Mouse (Mus musculus) lung, adult 2 months (tissue): ENCODE measurements at regions not wholly inside any gene's neighbourhood (a gene's known extent, or its start where the extent isn't known, plus 50 kb on each side); places are given as distances from the start of the nearest gene placed in this dataset.

Source experiments
- DNase-seq: peaks from one replicate; pipeline ENCODE4 v3.0.0; 2022
- H3K4me1 ChIP-seq: fragments of 200-500 bp; 2 replicates; pipeline ENCODE4 v1.6.1; 2011; ENCODE audit warnings: low read length; ENCODE audit not compliant: control insufficient read depth, insufficient read depth
- H3K4me3 ChIP-seq: fragments of 200-500 bp; replicated peaks from 2 replicates; pipeline ENCODE3; 2011; ENCODE audit warnings: low read depth, mild to moderate bottlenecking, control low read depth, low read length; ENCODE audit errors: extremely low read depth
- CTCF ChIP-seq: fragments of 200-500 bp; IDR thresholded peaks from 2 replicates; pipeline ENCODE4 v1.5.1; 2011; ENCODE audit warnings: mild to moderate bottlenecking, low read length, control low read depth; ENCODE audit not compliant: insufficient read depth
- POLR2A ChIP-seq: fragments of 200-500 bp; IDR thresholded peaks from 2 replicates; pipeline ENCODE4 v1.6.1; 2011; ENCODE audit warnings: low read depth, mild to moderate bottlenecking, control low read depth, low read length, borderline replicate concordance; ENCODE audit errors: extremely low read depth
- WGBS: fragments of 180-500 bp; shearing (Covaris S2); methylation state at CpG from one replicate; pipeline ENCODE4 v1.1.7; 2018; 5-methylcytosine and 5-hydroxymethylcytosine counted together

DNA sequence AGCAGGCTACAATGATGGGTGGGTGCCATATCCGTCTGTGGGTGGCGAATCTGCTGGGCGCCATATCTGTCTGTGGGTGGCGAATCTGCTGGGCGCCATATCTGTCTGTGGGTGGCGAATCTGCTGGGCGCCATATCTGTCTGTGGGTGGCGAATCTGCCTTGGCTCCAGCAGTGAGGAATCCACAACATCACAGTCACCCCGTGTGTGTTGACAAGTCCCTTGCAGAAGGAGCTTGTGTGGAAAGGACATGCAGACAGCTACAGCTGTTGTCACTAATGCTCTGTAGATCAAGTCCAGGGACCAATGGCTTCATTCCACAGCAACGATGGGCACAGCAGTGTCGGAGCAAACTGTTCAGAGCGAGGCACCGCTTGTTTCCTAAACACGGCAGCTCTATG lies 148.6 kb downstream of the Vrk1 start:
- DNase-seq: no peak
- TF ChIP-seq POLR2A (no peak), CTCF (no peak)
- H3K4me1 ChIP-seq: no peaks in the 10 kb centered on the region
- WGBS: 87% methylated on average over 14 of the region's 14 CpGs
- no peak overlapping the region for H3K4me3 ChIP-seq

DNA sequence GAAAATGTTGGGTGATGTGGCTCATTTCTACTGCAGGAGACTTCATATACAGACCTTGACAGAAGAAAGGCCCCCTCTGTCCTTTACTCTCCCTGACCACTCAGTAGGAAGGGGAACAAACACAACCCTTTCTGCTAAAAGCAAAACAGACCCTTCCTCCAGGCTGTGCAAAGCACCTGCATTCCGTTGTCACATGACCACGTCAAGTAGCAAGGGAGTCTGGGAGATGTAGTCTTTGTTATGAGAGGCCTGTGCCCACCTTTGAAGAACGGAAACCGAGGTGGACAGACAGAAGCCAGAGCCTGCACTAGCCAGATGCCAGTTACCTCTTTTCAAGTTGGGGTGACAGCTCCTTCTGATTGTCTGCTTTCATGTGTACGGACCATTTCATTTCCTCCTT lies 161.3 kb downstream of the Vrk1 start:
- TF ChIP-seq CTCF: no peak
- no peak overlapping the region for H3K4me3 ChIP-seq
- no peak for DNase-seq
- peaks cover 4% of the 10 kb centered on the region for H3K4me1 ChIP-seq
- WGBS: 55% methylated on average over 5 of the region's 5 CpGs

DNA sequence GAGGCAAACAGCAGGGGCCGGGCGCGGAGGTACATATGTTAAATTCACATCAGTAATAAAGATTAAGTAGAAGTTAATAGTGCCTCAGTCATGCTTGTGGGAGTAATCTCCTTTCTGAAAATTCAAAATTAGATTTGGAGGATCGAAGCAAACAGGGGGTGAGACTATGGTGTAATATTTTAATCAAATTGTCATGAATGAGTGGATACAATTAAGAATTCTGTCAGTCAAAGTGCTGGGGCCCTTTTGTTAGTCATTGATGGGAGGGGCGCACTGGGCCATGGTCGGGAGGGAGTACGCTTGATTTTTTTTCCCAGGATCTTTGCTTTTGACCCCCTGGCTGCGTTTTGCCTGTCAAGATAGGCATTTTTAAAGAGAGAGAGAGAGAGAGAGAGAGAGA lies 163.2 kb downstream of the Vrk1 start:
- Histone ChIP-seq H3K4me1 (peaks cover 4% of the 10 kb centered on the region), H3K4me3 (no peak overlapping the region)
- WGBS: 43% methylated on average over 8 of the region's 8 CpGs
- no peak for TF ChIP-seq CTCF
- TF ChIP-seq POLR2A: no peak
- no peak for DNase-seq

DNA sequence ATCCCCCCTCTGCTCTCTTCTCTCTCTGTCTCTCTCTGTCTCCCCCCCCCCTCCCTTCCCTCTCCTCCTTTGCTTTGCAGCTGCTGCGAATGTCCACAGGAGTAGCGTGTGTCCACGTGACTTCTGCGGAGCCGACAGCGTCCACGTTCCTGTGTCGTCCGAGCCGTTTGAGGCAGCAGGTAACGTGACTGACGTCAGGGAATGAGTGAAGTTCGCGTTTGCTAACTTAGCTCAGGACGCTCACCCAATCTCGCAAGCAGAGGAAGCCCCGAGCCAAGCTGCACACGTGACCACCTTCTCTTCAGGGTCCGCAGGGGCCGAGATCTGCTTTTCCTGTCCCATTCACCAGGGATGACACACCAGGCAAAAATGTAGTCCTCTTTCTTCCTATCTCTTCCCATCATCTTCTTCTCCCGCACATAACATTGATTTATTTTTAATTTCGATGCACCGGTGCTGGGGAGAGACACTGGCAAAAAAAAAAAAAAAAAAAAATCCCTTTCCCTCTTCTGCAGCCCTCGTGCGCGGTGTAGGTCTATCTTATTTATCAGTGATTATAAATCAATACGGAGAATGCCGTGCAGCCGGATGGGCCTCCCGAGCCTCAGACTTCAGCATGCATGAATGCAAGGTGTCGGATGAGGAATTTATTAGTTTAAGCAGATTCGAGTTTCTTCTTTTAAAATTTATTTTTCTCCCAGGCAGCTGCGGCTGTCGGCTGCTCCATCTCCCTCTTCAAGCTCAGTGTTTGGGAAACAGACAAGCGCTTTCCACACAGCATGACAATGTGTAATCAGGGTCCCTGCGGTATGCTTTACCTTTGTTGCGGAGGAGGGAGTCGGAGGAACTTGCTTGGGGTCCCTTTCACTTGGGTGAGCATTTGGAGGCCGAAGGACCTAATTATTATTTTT lies 164.3 kb downstream of the Vrk1 start:
- Histone ChIP-seq H3K4me3 (peak overlapping the region; percentile 36), H3K4me1 (peaks cover 4% of the 10 kb centered on the region)
- no peak for DNase-seq
- TF ChIP-seq CTCF (no peak), POLR2A (no peak)
- WGBS: 2% methylated on average over 39 of the region's 39 CpGs

DNA sequence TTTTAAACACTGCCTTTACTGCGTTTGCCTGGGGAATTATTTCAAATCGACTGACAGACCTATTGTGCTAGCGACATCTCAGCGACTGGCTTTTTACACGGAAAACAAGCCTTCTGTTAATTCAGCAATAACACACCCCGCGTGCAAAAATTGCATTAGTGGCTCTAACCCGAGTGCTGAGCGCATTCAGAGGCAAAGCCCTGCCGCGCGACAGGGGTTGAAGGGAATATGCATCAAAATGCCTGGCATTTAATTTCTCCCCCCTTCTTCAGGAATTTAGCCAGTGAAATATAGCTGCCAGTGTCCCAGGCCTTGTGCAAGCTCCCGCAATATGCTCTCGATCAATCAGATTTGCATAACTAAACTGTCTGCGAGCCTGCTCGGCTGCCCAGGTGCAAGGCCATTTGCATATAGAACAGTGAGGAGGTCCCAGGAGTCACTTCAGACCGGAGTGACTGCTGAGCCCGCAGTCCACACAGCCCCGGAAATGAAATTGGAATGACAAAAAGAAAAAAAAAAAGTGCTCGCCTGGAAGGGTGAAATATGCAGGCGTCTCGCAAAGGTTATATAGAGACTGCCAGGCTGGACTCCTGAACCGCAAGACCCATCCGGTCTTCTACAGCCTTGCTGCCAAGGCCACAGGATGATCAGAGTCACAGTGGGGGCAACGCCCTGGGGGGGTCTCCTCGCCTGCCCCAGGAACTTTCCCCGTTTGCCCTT lies 165.1 kb downstream of the Vrk1 start:
- peaks cover 4% of the 10 kb centered on the region for H3K4me1 ChIP-seq
- DNase-seq: no peak
- WGBS: 4% methylated on average over 27 of the region's 27 CpGs

DNA sequence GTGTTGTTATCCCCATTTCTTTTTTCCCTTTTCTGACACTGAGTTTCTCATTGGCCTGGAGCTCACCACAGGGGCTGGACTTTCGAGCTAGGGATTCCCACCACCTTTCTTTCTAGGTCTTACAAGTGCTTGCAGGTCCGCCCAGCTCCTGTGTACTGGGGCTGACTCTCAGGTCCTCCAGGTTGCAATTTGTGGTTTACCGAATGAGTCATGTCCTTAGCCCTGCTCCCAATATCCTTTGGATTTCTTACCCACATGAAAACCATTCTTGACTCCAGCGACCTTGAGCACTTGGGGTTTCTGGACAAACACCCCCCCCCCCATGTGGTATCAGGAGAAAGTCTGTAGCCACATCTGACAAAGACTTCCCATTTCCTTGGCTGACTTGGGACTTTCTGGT lies 167.3 kb downstream of the Vrk1 start:
- TF ChIP-seq CTCF (no peak), POLR2A (no peak)

More for the DNA sequence above, 165.1 kb downstream of the Vrk1 start:
- TF ChIP-seq POLR2A (no peak), CTCF (no peak)
- H3K4me3 ChIP-seq: no peak overlapping the region

DNA sequence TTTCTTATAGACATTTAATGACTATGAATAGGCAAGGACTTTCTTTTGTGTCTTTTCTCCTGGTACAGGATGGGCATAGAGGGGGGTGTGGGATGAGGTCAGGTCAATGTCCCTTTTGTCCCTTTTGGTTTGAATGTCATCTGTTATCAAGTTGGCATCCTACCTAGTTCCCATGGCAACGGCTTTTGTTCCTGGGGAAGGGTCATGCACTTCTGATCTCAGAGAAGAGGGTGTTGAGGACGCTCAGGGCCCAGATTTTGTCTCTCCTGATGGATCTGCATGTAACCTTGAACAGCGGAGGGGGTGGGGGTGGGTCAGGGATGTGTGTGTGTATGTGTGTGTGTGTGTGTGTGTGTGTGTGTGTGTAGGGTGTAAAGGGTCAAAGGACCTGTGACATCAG lies 167.8 kb downstream of the Vrk1 start:
- WGBS: 68% methylated on average over 3 of the region's 3 CpGs
- Histone ChIP-seq H3K4me1 (peaks cover 4% of the 10 kb centered on the region), H3K4me3 (no peak overlapping the region)
- no peak for TF ChIP-seq CTCF
- TF ChIP-seq POLR2A: no peak
- DNase-seq: no peak

More for the DNA sequence above, 167.3 kb downstream of the Vrk1 start:
- 39% methylated on average over 4 of the region's 4 CpGs for WGBS
- H3K4me1 ChIP-seq: peaks cover 4% of the 10 kb centered on the region
- DNase-seq: no peak
- H3K4me3 ChIP-seq: no peak overlapping the region

DNA sequence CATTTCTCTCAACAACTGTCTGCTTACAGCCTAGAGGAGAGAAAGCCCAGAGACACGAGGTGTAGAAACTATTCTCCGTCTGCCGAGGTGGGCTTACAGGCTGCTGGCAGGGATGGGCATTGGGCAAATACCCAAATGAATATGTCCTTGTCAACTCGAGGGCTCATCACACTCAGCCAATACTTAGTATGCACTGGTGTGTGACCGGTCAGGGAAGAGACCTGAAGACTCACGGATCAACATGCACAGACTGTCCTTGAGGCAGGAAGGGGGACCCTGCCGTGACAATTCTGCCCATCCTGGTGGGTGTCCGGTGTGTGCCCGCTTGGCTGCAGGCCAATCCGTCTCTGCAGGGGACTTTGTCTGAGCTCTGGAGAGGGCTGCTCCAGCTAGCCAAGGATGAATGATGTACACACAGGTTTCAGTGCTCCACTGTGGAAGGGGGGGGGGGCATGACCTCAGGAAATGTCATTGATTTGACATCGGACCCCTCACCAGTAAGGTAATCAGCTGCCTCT lies 168.7 kb downstream of the Vrk1 start:
- Histone ChIP-seq H3K4me3 (no peak overlapping the region), H3K4me1 (peaks cover 4% of the 10 kb centered on the region)
- no peak for DNase-seq
- WGBS: 81% methylated on average over 11 of the region's 11 CpGs
- TF ChIP-seq CTCF: no peak
- TF ChIP-seq POLR2A: no peak

DNA sequence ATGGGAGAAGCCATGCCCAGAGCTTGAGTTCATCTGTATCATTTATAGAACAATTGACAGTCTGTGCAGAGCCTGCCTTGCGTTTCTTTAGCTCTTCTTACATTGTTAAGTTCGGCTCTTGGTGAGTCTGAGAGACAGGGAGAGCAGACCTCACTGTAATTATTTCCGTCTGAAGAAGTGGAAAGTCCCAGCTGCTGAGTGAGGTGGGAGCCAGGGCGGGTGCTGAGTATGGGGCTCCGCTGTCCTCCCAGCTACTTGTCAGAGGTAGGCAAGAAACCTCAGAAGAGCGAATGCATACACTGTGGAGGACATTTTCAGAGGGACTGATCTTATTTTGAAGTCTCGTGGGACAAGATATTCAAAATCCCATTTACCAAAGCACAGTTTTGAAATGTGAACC lies 172.9 kb downstream of the Vrk1 start:
- Histone ChIP-seq H3K4me3 (no peak overlapping the region), H3K4me1 (no peaks in the 10 kb centered on the region)
- TF ChIP-seq POLR2A (no peak), CTCF (no peak)
- DNase-seq: no peak
- WGBS: 77% methylated on average over 7 of the region's 7 CpGs
